Mouse (Mus musculus) ovary, postnatal 14 days (tissue): ENCODE measurements around the gene Zfp523.

Experiments
- DNase-seq: peaks from one replicate; pipeline ENCODE4 v3.0.0; 2022; ENCODE audit warnings: low spot score

Zfp523 gene

DNA sequence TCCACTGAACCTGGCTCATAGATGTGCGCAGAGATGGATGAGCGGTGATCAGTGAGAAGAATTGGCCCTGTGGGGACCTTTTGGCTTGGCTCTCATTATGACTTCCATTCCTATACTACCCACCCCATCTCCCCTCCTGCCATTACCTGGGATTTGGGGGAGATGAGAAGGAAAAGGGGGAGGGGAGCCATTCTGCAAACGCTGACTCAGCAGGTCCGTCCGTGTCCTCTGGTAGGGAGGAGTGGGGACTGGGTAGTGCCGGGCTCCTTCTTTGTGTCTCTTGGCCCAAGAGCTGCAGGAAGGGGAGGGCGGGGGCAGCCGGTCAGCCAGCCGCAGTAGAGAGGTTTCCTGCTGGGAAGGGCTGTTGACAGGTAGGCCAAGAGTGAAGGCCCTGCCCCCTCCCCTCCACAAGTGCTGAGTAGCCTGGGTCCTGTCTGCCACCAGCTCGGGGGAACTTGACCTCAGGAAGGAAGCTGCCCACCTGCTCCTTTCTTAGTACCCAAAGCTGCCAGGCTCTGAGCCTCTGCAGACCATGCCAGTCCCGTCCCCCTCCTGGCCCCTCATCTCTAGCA is 15.5 kb upstream of the Zfp523 start:
- no peak for DNase-seq

DNA sequence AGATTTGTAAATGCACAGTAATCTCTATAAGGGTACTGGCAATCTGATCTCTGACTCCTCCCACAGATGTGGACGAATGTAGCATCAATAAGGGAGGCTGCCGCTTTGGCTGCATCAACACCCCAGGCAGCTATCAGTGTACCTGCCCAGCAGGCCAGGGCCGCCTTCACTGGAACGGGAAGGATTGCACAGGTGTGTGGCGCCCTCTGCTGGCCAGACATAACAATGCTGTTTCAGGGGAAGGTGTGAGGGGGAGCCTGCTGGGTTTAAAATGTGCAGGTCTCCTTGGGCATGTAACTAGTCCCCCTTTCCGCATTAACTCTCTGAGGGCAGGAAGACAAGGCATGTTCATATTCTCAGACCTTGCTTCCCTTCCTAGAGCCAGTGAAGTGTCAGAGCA is 13.3 kb upstream of the Zfp523 start:
- peak; percentile 79 for DNase-seq

DNA sequence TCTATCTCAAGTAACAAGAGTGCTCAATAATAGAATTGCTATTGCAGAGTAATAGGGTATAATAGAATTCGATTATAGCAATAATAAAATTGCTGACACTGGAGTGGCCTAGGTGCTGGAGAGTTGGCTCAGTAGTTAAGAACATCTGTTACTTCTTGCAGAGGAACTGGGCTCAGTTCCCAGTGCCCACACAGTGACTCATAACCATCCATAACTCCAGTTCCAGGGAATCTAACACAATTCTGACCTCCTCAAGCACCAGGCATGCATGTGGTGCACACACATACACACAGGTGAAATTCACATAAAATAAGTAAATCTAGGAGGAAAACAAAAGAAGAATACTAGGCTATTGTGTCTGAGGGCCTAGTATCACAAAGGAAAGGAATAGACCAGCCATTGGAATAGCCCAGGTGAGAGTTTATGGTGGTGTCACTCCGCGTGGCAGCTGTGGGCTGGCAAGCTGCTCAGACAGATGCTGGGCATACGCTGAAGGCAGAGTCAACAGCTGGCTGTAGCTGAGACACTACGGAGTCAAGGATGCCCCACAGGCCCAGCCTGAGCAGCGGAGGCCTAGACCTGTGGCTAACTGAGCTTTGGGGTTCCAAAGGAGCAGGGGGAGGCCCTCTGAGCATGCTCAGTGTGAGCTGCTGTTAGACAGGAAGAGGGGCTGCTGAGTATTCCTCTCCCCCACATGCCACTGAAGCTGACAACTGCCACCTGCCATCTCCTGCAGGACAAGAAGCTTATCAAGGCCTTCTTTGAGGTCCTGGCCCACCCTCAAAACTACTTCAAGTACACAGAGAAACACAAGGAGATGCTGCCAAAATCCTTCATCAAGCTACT is 6.2 kb upstream of the Zfp523 start:
- no peak for DNase-seq

DNA sequence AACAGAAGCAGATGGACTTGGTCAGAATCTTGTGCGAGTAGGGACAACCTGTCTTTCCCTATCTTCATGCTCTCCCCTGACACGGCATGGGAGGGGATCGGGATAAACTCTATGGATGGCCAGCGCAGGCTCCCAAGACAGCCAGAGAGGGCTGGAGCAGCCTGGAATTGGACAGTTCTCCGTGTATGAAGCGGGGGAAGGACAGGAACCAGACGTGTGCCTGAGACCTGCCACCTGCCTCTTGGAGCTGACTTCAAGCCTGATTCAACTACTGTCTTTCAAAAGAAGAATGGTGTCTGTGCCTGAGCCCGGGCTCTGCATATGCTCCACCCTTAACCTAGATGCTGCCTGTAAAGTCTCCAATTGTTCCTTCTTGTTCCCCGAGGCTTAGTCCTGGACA is 4.2 kb upstream of the Zfp523 start:
- DNase-seq: no peak

DNA sequence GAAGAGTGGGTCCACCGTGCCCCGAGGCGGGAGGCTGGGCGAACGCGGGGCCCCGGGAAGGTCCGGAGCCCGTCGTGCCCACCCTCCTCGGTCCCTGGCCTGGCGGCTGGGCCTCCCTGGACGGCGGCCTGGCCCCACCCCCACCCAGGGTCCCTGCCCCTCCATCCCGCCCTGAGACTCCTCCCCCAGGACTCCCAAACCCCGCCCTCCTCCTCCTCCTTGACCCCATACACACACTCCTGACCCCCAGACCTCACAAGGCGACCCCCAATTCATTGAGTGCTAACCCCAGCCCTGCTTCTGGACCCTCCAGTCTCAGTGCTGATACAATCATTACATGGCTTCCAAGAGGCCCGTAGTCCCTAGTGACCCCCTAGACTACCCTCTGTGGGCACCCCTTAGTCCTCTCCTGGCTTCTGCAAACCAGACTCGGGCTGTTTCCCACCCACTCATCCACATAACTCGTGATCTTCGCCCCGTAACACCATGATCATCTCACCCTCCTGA is 664 bp downstream of the Zfp523 start:
- no peak for DNase-seq

DNA sequence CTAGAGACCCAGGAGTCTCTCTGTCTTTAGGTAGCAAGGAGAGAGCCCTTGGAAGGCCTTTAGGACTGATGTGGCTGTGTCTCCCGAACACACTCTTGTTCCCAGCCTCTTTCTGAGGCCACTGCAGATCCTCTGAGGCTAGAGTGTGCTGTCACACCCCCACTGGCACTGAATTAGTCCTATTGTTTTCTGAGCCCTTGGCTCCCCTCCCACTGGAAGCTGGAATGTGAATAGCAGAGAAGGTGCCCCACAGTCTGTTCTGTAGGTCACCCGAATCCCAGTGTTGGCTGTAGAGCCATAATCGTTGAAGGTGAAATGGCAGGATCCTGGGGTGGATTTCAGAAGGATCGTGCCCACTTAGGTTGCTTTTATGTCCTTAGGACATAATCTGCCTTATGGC is 3.4 kb downstream of the Zfp523 start:
- DNase-seq: no peak

DNA sequence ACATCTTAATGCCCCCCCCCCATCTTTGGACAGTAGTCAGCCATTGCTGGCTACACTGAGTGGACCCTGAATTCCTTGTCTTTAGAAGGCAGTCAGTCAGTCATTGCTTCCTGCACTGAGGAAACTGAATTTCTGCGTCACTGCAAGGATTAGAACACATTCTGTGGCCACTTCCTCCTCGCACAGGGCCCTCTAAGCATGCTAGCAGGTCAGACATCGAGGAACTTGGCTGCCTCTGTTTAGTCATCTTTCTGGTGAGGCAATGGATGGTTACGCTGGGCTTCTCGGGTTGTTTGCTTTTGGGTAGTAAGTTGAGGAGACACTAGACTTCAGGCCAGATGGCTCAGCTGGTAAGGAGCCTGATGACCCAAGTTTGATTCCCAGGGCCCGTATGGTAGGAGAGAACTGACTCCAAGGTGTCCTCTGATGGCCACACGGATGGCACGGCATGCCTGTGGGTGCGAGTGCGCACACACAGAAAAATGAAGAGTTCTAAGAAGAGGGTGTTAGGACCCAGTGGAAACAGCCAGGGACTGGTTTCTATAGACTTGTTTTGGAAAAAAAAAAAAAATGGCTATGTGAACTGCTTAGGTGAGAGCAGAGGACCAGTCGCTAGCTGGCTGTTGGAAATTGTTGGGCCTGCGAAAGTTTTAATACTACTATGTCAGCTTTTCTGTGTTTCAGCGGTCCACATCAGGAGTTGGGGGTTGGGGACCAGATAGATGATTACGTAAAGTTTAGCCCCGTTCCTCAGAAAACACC is 4.0 kb downstream of the Zfp523 start:
- DNase-seq: no peak

DNA sequence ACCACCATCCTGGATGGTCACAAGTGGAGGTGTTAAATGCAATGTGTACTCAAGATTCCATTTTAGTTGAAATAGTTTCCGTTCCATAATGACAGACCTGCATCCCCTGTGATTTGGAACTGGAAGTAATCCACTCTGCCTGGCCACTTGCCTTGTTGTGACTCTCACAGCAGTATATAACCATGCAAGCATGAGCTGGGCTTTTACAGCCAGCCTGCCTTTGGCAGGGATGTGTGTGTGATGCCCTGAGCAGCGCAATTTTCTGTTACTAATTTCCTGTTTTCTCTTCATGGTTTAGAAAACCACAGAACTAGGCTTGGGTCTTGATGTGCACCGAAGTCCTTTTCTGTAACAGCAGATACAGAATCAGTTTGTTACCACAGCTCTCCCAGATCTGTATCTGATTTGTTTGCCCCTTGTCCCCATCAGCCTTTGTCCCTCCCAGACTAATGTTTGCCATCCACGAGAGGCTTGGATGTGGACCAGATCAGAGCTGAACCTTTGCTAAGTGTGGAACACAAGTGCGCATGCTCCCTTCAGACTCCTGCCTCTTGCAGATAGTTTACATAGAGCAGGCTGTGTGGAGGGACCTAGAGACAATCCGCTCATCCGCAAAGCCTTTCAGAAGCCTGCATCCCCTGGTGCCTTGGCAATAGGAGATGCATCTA is 8.2 kb downstream of the Zfp523 start:
- no peak for DNase-seq

DNA sequence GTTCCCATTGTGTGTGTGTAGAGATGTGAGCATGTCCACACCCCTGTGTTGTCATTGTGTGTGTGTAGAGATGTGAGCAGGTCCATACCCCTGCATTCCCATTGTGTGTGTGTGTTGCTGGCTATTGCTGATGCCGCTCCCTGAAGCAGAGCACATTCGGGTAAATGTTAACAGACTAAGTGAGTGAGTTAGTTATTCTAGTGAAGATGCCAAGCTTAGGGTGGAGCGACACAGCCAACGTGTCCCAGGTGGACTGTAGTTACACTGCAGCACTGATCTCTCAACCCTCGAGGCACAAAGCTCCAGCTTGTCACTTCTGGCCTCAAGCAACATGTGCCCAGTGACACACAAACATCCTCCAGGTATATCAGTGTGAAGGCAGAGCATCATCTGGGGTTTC is 11.4 kb downstream of the Zfp523 start:
- no peak for DNase-seq

DNA sequence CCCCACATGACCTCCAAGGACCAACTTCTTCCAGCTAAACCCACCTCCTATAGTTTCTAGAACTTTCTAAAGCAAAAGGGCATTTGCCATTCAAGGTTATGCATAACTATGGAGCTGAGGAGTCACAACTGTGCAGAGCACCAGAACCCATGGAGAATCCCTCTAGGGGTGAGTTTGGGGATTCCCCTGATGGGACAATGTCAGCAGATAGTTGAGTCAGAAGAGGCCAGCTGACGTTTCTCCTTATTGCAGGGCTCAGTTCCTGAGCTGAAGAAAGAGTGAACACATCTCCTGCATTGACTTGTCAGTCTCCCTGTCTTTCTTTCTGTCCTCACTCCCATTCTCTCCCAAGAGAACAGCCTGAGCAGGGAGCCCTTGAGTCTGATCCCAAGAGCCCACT is 15.8 kb downstream of the Zfp523 start:
- DNase-seq: no peak

DNA sequence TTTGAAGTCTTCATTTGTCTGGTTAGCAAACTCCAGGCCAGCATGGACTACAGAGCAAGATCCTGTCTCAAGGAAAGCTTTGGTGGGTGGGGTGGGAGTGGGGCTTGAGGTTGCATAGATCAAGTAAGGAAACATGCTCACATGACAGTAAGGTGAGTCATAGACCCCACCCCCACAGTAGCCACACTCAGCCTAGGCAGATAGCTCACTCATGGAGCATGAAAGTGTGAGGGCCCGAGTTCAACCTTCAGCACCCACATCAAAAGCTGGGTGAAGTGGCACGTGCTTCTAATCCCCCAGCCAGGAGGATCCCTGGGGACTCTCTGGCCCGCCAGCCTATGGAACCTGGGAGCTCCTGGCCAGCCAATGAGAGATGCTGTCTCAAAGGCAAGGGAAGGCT is 16.6 kb downstream of the Zfp523 start:
- no peak for DNase-seq

DNA sequence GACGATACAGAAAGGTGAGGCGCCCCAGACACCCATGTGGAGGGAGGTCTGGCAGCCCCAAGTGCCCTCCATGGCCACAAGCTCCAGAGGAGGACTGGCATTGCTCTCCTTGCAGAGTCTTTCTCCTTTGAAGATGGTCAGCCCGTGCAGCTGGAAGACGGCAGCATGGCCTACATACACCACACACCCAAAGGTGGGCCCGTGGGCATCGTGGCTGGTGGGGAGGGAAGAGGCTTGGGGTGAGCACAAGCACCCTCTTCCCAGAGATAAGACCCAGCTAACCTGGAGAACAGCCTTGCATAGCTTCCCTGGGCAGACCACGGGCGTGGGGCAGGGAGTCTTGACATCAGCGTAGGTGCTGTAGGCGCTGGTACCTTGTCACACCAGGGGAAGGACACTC is 18.1 kb downstream of the Zfp523 start:
- DNase-seq: no peak

DNA sequence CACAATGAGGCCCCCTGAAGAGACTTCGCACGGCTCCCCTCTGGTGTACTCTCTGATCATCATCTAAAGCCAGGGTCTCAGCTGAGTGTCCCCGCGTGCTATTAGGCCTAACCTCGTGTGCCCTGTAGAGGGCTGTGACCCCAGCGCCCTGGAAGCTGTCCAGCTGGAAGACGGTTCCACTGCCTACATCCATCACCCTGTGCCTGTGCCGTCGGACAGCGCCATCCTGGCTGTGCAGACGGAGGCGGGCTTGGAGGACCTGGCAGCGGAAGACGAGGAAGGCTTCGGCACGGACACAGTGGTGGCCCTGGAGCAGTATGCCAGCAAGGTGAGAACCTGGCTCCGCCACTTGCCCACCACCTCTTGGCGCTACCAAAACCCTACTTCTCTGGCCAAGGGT is 20.7 kb downstream of the Zfp523 start:
- no peak for DNase-seq

DNA sequence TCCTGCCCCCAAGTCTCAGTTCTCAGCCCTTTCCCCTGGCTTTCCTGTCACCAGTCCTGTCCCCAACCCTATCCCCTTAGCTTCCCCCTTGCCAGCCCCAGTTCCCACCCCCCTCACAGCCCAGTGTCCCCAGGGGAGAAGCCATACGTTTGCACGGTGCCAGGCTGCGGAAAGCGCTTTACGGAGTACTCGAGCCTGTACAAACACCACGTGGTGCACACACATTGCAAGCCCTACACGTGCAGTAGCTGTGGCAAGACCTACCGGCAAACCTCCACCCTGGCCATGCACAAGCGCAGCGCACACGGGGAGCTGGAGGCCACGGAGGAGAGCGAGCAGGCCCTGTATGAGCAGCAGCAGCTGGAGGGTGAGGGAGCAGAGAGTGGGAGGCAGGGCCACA is 25.1 kb downstream of the Zfp523 start:
- DNase-seq: no peak

DNA sequence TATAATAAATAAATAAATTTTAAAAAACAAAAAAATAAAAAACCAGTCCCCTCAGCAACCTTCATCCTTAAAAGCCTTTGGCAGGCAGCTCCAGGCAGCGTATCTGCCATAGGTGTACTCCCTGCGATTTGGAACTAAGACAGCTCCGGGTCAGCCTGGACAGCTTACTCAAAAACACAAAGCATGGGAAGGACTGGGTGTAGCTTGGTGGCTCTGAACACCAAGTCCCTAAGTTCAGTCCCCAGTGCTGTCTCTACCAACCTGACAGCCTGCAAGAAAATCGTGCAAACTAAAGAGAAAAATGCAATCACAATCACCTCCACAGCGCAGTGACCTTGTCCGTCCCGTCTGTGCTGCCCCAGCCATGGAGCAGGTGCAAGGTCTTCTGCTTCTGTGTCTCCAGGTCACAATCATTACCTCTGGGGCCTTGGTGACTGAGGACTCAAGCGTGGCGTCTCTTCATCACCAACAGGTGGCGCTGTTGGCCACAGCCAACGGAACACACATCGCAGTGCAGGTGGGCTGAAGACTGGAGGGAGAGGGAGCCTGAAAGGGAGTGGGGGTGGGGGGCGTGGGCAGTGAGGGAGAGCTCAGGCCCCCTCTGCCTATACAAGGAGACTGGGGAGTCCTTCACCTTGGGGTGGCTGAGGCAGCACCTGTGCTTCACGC is 27.3 kb downstream of the Zfp523 start:
- DNase-seq: peak; percentile 30

DNA sequence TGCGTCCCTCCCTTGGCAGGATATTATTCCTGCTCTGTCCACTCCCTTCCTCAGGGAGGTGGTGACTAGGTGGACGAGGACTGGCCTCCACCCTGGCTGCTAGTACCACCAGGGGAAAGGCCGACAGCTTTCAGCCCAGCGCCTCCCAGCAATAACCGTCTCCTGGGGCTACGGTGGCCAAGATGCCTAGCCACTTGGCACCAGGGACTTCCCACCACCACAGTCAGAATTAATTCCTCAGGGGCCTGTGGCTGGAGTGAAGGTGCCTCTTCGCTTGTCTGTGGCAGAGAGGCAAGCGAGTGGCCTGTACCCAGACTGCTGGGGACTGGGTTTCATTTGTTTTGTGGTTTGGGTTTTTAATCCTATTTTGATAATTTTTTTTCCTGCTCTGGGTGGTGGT is 28.5 kb downstream of the Zfp523 start:
- no peak for DNase-seq

DNA sequence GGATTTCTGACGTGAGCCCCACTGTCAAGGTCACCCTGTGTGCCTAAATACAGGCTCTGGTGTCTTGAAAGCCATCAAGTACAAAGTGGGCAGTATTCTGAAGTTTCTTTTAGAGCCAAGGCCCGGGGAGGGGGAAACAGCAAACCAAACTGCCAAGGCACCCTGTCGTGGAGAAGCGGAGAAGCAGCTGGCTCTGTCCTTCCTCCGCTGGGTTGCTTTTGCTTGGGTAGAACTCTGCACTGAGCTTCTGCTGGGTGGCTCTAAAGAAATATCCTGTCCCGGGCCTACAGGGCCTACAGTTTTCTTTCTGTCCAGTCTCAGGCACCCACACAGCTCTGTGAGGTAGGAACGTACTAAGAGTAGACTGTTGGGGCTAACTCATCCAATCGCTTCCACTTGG is 30.2 kb downstream of the Zfp523 start:
- no peak for DNase-seq

DNA sequence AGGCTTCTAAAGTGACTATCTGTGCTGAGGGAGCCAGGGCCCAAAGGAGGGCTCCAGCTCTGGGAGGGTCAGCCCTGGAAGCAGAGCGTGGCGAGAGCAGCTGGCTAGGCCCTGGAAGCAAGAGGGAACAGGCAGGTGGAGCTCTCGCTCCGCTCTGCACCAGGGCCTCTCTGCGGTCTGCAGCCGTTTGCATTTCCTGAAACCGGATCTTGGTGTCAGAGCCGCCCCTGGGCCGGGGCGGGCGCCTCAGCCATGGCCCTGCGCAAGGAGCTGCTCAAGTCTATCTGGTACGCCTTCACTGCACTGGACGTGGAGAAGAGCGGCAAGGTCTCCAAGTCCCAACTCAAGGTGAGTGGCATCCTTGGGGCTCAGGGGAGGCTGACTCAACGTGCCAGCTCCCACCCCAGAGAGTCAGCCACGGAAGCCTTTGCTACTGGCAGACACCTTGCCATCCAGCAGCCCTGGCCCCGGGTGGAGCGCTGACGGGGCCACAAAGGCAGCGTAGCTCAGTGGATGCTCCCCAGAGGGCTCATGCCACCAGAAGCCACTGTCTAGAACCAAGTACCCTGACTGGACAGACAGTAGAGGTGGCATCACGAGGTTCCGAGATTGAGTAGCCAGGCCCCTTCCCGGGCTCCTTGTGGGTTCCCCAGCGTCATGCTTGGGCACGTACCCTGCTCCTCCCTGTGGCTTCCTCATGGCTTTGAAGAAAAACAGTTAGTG is 30.8 kb downstream of the Zfp523 start, which contains the start of gene Def6:
Gene Def6, plus strand, starts transcription at position 188 of the 723 bp plus-strand sequence.
- DNase-seq: peak; percentile 62

DNA sequence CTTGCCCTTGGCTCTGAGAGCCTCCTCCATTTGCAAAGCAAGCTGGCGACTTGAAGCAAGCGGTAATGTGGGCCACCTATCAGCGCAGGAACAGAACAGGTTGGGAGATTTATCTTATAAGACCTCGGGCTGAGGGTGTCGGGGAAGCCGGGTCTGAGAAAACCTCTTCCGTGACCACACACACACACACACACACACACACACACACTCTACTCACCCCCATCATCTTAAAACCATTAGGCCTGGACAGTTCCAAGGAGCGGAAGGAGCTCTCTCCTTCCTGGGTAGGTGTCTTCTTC is 31.3 kb downstream of the Zfp523 start:
- no peak for DNase-seq

DNA sequence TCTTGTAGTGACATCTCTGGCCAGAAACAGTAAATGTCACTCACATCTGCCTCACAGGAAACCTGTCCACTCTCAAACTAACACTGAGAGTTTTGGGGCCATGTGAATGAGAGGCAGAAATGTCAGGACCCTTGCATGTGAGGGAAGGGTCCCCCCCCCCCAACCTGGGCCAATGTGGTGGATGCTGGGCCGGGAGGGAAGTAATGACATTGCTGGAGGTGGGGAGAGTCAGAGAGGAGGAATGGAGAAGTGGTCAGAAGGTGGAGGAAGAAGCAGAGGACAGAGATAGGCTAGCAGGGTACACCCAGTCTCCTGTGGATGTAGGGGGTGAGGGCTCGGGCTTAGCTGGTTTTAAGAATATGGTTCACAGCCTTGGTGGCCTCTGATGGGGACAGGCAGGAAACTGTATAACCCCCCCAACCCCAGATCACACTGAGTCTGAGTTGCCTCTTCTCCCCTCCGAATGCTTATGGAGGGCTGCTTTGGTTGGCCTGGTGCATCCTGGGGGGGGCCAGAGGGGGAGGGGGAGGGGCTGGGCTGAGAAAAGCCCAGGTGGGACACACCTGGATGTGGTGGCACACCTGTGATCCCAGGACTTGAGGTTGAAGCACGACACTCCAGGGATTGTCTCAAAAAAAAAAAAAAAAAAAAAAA is 32.7 kb downstream of the Zfp523 start:
- no peak for DNase-seq

DNA sequence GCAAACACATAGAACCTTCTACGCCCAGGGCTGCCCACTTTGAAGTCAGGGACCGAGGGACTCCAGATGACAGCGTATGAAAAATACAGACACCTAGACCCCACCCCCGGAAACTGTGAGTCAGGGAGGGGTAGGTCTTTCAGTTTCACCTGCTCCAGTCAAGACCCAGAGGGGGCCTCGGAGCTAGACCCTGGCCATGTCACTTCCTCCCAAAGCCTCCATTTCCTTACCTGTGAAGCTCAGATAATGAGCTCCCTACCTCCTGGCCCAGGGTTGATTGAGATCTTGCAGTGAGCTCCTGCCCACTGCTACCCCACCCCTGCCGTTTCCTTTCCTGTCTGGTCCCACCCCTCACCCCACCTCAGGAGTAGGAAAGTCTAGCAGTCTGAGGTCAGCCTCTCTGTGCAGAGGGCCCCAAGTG is 35.0 kb downstream of the Zfp523 start:
- no peak for DNase-seq
